Mouse (Mus musculus): ENCODE data around the gene Gja8. TPM values are rescaled to one million over a fixed set of nuclear protein-coding genes. Genes with fewer than 3 reads are reported as not detected.
A peak's percentile ranks its signal among the peaks of the same experiment; 100 is the strongest.

Gja8 gene
- polyA plus RNA-seq, 1 experiment from 2014 or later, result 0.04 TPM

GRCm38 (mm10) chr3:96881557-96881956 is 44.3 kb downstream of the Gja8 start:
- Histone ChIP-seq H3K9me3 (ENCODE audit: control insufficient read depth) (no peaks in the 10 kb centered on the region), H3K36me3 (ENCODE audit: control insufficient read depth, insufficient read depth) (peaks cover 45% of the 10 kb centered on the region), H3K27ac (ENCODE audit: low read depth, low read length) (no peak overlapping the region), H3K4me2 (replicated peaks; ENCODE audit: low read depth) (no peak overlapping the region), H3K4me1 (replicated peaks; ENCODE audit: control insufficient read depth, insufficient read depth, low read length) (no peaks in the 10 kb centered on the region), H3K4me3 (ENCODE audit: low read depth, low read length) (no peak overlapping the region), H3K27me3 (replicated peaks; ENCODE audit: control insufficient read depth, insufficient read depth, low read length) (no peaks in the 10 kb centered on the region), H3K9ac (ENCODE audit: low read depth, low read length) (no peak overlapping the region)
- ATAC-seq, result no peak
- WGBS, result 76% methylated on average over 6 of the region's 6 CpGs
- no peak for TF ChIP-seq CTCF (IDR thresholded peaks at IDR 0.05; ENCODE audit: low read depth)

GRCm38 (mm10) chr3:96880385-96880784 is 45.4 kb downstream of the Gja8 start:
- Histone ChIP-seq H3K9ac (ENCODE audit: low read depth, low read length) (no peak overlapping the region), H3K27ac (ENCODE audit: low read depth, low read length) (peak overlapping the region; percentile 46), H3K4me2 (replicated peaks; ENCODE audit: low read depth) (no peak overlapping the region), H3K36me3 (ENCODE audit: control insufficient read depth, insufficient read depth) (peaks cover 35% of the 10 kb centered on the region), H3K4me3 (ENCODE audit: low read depth, low read length) (no peak overlapping the region), H3K27me3 (replicated peaks; ENCODE audit: control insufficient read depth, insufficient read depth, low read length) (no peaks in the 10 kb centered on the region), H3K9me3 (ENCODE audit: control insufficient read depth) (no peaks in the 10 kb centered on the region), H3K4me1 (replicated peaks; ENCODE audit: control insufficient read depth, insufficient read depth, low read length) (no peaks in the 10 kb centered on the region)
- no peak for TF ChIP-seq CTCF (IDR thresholded peaks at IDR 0.05; ENCODE audit: low read depth)
- 82% methylated on average over 4 of the region's 4 CpGs for WGBS
- no peak for ATAC-seq

- Histone ChIP-seq H3K4me1 (replicated peaks; ENCODE audit: control insufficient read depth, insufficient read depth, low read length) (no peaks in the 10 kb centered on the region), H3K27me3 (replicated peaks; ENCODE audit: control insufficient read depth, insufficient read depth, low read length) (no peaks in the 10 kb centered on the region), H3K4me3 (ENCODE audit: low read depth, low read length) (no peak overlapping the region), H3K4me2 (replicated peaks; ENCODE audit: low read depth) (no peak overlapping the region), H3K36me3 (ENCODE audit: control insufficient read depth, insufficient read depth) (peaks cover 31% of the 10 kb centered on the region), H3K9ac (ENCODE audit: low read depth, low read length) (no peak overlapping the region), H3K9me3 (ENCODE audit: control insufficient read depth) (no peaks in the 10 kb centered on the region), H3K27ac (ENCODE audit: low read depth, low read length) (no peak overlapping the region)
- ATAC-seq, result no peak
- no peak for TF ChIP-seq CTCF (IDR thresholded peaks at IDR 0.05; ENCODE audit: low read depth)
- WGBS, result 77% methylated on average over 9 of the region's 9 CpGs
These were observed 46.3 kb downstream of the Gja8 start for GRCm38 (mm10) chr3:96879536-96879935.

- Histone ChIP-seq H3K27me3 (replicated peaks; ENCODE audit: control insufficient read depth, insufficient read depth, low read length) (no peaks in the 10 kb centered on the region), H3K27ac (ENCODE audit: low read depth, low read length) (peak overlapping the region; percentile 81), H3K9me3 (ENCODE audit: control insufficient read depth) (no peaks in the 10 kb centered on the region), H3K4me3 (ENCODE audit: low read depth, low read length) (no peak overlapping the region), H3K4me2 (replicated peaks; ENCODE audit: low read depth) (no peak overlapping the region), H3K9ac (ENCODE audit: low read depth, low read length) (no peak overlapping the region), H3K36me3 (ENCODE audit: control insufficient read depth, insufficient read depth) (peaks cover 46% of the 10 kb centered on the region), H3K4me1 (replicated peaks; ENCODE audit: control insufficient read depth, insufficient read depth, low read length) (no peaks in the 10 kb centered on the region)
- 25% methylated on average over 7 of the region's 7 CpGs for WGBS
- TF ChIP-seq CTCF (IDR thresholded peaks at IDR 0.05; ENCODE audit: low read depth), result no peak
- peak; percentile 87 for ATAC-seq
These were observed 50.8 kb downstream of the Gja8 start for GRCm38 (mm10) chr3:96874808-96875571.

- WGBS, result 88% methylated on average over 8 of the region's 8 CpGs
- peaks cover 65% of the 10 kb centered on the region for H3K36me3 ChIP-seq (ENCODE audit: control insufficient read depth, insufficient read depth)
These were observed 53.3 kb downstream of the Gja8 start for GRCm38 (mm10) chr3:96872501-96872900.

GRCm38 (mm10) chr3:96871070-96871469 is 54.8 kb downstream of the Gja8 start:
- no peak for TF ChIP-seq CTCF (IDR thresholded peaks at IDR 0.05; ENCODE audit: low read depth)
- Histone ChIP-seq H3K36me3 (ENCODE audit: control insufficient read depth, insufficient read depth) (peaks cover 65% of the 10 kb centered on the region), H3K27ac (ENCODE audit: low read depth, low read length) (no peak overlapping the region), H3K4me2 (replicated peaks; ENCODE audit: low read depth) (no peak overlapping the region), H3K4me3 (ENCODE audit: low read depth, low read length) (no peak overlapping the region), H3K27me3 (replicated peaks; ENCODE audit: control insufficient read depth, insufficient read depth, low read length) (no peaks in the 10 kb centered on the region), H3K4me1 (replicated peaks; ENCODE audit: control insufficient read depth, insufficient read depth, low read length) (no peaks in the 10 kb centered on the region), H3K9me3 (ENCODE audit: control insufficient read depth) (no peaks in the 10 kb centered on the region), H3K9ac (ENCODE audit: low read depth, low read length) (no peak overlapping the region)
- no peak for ATAC-seq
- WGBS, result 85% methylated on average over 8 of the region's 8 CpGs

More at GRCm38 (mm10) chr3:96872501-96872900, 53.3 kb downstream of the Gja8 start:
- Histone ChIP-seq H3K4me2 (replicated peaks; ENCODE audit: low read depth) (no peak overlapping the region), H3K9ac (ENCODE audit: low read depth, low read length) (no peak overlapping the region), H3K4me3 (ENCODE audit: low read depth, low read length) (no peak overlapping the region), H3K9me3 (ENCODE audit: control insufficient read depth) (no peaks in the 10 kb centered on the region), H3K4me1 (replicated peaks; ENCODE audit: control insufficient read depth, insufficient read depth, low read length) (no peaks in the 10 kb centered on the region), H3K27ac (ENCODE audit: low read depth, low read length) (no peak overlapping the region), H3K27me3 (replicated peaks; ENCODE audit: control insufficient read depth, insufficient read depth, low read length) (no peaks in the 10 kb centered on the region)
- no peak for ATAC-seq
- no peak for TF ChIP-seq CTCF (IDR thresholded peaks at IDR 0.05; ENCODE audit: low read depth)

Measured in intestine, postnatal 0 days (tissue).